Mouse (Mus musculus): ENCODE results near the gene Kri1.
"Not testable (repeated sequence)": the region's sequence is repeated elsewhere in the genome, so short reads cannot be mapped to it uniquely, and the experiment has no call there.

Gene Kri1

DNA sequence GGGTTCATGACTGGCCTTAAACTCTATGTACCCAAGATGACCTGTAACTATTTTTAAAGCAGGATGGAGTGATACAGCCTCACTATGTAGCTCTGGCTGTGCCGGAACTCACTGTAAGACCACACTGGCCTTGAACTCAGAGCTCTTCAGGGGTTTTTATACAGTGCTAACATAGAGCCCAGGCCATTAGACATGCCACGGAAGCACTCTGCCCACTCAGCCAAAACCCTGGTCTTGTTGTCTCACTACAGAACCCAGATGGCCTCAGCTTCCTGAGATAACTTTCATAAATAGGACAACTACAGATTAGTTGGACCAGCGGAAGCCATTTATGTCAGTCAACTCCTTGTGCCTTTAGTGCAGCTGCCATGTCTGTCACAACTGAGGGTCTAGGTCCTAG is 13.4 kb downstream of the Kri1 start:
- DNase-seq (ENCODE audit: low spot score in 2 of 2): no peak

- no peak for DNase-seq (ENCODE audit: low spot score in 2 of 2)
Observed at GRCm38 (mm10) chr9:21273520-21274228, 14.1 kb downstream of the Kri1 start.

DNA sequence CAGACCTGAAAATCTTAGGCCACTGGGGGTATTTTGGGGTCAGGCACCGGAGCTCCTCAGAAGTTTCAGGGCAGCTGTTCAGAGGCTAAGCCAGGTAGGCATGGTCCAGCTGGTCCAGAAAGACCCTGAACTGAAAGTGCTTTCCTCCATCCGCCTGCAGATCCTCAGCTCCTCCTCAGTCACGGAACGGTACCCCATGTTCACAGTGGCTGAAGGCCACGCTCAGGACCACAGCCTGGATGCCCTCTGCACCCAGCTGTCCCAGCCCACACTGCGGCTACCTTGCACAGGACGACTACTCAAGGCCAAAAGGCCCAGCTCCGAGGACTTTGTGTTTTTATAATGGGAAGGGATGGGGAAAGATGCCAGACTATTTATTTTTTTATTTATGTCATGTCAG is 14.7 kb downstream of the Kri1 start:
- no peak for DNase-seq (ENCODE audit: low spot score in 2 of 2)

GRCm38 (mm10) chr9:21272391-21272790 is 15.4 kb downstream of the Kri1 start:
- no peak for DNase-seq (ENCODE audit: low spot score in 2 of 2)

DNA sequence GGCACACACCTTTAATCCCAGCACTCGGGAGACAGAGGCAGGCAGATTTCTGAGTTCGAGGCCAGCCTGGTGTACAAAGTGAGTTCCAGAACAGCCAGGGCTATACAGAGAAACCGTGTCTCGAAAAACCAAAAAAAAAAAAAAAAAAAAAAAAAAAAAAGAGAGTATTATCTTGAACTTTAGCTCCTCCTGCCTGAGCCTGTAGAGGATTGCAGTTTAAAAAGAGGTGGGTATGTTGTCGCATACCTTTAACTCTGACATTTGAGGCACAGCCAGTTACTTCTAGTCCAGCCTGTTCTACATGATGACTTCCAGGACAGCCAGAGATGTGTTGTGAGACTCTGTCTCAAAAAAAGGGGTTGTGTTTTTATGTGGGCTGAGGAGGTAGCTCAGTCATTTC is 18.2 kb downstream of the Kri1 start:
- not testable (repeated sequence) for DNase-seq (ENCODE audit: low spot score in 2 of 2)

DNA sequence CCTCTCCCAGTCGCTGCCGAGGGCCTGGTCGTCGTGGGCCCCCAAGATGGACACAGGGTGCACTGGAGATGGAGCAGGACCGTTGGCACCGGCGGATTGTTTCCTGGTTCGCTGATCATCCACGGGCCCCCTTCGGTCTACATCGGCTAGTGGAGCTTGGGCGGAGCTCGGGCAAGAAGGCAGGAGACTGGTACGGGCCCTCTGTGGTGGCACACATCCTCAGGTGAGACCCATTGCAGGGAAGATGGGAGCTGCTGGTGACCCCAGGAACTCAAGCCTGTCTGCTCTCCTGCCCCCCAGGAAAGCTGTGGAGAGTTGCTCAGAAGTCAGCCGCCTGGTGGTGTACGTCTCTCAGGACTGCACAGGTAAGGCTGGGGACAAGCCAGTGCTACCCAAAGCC is 19.5 kb downstream of the Kri1 start:
- no peak for DNase-seq (ENCODE audit: low spot score in 2 of 2)

DNA sequence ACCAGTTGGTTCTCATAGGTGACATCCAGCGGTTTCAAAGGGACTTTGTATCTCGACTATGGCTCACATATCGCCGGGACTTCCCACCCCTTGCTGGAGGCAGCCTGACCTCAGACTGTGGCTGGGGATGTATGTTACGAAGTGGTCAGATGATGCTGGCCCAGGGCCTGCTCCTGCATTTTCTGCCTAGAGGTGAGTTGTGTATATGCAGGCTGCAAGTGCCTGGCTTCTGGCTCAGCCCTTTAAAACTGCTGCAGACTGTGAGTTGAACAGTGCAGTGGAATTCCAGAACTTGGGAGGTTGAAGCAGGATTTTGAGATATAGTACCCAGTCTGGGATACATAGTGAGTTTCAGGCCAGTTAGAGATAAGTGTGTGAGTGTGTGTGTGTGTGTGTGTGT is 20.9 kb downstream of the Kri1 start:
- no peak for DNase-seq (ENCODE audit: low spot score in 2 of 2)

- DNase-seq (ENCODE audit: low spot score in 2 of 2): no peak
Observed at GRCm38 (mm10) chr9:21265611-21266010, 22.2 kb downstream of the Kri1 start.

DNA sequence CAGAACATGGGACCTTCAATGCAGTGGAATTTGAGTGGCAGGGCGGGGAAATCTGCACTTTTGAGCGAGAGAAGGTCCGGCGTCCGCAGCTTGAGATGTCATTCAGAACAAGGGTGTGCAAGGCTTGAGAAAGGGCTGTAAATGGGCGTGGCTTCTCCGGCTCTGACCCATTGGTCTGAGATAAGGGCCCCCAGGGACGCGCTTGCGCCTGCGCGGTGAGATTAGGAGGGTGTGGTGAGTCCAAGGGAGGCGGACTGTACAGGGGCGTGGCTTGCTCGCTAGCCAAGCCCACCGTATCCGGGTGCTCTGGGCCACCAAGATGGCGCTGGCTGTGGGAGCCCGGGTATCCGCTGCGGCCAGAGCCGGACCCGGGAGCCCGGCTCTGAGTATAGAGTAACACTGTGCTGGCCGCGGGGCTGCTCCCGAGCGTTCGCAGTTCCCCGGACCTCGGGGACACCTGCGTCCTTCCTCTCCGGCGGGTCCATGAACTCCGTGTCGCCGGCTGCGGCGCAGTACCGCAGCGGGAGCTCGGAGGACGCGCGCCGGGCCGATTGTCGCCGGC is 22.7 kb downstream of the Kri1 start, which contains the start of gene Atg4d:
Gene Atg4d, plus strand, starts transcription at position 294 of the 562 bp plus-strand sequence.
- DNase-seq (ENCODE audit: low spot score in 2 of 2): peak; percentile 74 to 92

GRCm38 (mm10) chr9:21264272-21264999 is 23.3 kb downstream of the Kri1 start:
- DNase-seq (ENCODE audit: low spot score in 2 of 2): no peak

DNA sequence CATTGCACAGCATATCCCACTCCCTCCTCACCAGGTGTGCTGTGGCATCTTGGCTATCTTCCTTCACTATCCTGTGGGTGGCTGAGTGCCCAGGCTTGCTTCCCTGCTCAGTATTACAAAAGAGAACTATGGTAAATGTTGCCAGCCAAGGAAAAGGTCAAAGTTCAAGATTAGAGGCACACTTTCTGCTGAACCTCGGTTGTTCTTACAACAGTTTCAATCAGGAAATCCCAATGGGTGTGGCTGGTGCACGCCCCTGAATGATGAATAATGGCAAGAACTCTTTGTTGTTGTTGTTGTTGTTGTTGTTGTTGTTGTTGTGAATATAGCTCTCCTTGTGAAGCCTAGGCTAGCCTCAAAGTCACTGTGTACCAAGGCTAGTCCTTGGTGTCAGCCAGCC is 25.9 kb downstream of the Kri1 start:
- DNase-seq (ENCODE audit: low spot score in 2 of 2): no peak

- no peak for DNase-seq (ENCODE audit: low spot score in 2 of 2)
Observed at GRCm38 (mm10) chr9:21260491-21261040, 27.2 kb downstream of the Kri1 start.

- not testable (repeated sequence) for DNase-seq (ENCODE audit: low spot score in 2 of 2)
Observed at GRCm38 (mm10) chr9:21256349-21256748, 31.4 kb downstream of the Kri1 start.

GRCm38 (mm10) chr9:21254690-21255089 is 33.1 kb downstream of the Kri1 start:
- no peak for DNase-seq (ENCODE audit: low spot score in 2 of 2)

GRCm38 (mm10) chr9:21251116-21251735 is 36.5 kb downstream of the Kri1 start:
- no peak for DNase-seq (ENCODE audit: low spot score in 2 of 2)

DNA sequence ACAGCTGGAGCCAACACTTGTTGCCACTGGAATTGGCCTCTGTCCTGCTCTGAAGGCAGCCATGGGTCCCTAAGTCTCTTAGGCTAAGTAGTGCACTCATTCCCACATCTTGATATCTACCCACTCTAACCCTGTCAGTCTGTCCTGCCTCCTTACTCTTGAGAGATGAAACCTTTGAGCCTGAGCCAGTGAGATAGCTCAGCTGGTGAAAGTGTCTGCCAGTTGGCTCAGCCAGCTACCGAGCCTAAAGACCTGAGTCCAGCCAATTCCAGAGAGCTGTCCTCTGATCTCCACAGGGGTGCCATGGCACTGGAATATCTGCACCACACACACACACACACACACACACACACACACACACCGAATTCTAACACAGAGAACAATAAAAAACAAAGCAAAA is 37.3 kb downstream of the Kri1 start:
- no peak for DNase-seq (ENCODE audit: low spot score in 2 of 2)

DNA sequence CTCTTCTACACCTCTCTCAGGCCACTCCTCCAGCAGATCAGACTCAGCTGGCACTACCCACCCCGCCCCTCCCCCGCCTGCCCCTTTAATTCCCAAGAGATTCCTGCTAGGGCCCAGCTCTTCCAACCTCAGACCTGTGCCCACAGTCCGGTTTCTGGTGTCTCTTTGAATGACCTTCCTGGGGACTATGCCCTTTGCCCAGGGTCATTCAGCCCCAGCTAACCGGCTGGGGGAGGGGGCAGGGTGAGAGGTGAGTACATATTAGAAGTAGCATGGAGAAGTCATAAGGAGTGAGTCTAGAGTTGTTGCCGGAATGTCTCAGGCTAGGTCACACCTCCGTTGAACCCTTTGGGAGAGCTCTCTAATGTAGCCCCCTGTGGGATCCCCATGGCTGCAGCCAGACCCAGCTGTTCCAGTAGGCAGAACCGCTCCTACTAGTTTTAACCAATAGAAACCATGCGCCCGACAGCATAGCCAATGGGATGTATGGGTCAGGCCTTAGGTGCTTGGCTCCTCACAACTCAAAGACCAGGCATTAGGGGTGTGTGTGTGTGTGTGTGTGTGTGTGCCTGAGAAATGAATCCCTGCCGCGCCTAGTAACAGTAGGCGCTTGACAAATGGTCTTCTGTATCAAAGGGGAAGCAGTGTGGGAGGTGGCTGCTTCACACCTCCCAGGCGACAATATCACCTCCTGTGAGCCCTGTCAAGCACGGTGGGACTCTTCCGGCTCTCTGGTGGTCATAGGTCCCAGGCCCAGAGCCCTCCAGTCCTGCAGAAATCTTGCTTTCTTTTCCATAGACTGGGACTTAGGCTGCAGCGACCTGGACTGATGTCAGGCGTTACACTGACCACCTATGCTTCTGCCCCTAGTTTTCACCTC is 37.9 kb downstream of the Kri1 start:
- no peak for DNase-seq (ENCODE audit: low spot score in 2 of 2)

- no peak for DNase-seq (ENCODE audit: low spot score in 2 of 2)
Observed at GRCm38 (mm10) chr9:21248326-21248725, 39.4 kb downstream of the Kri1 start, which contains the start of gene S1pr5. S1pr5 (minus strand) TSS chr9:21248443.

GRCm38 (mm10) chr9:21246342-21246741 is 41.4 kb downstream of the Kri1 start:
- DNase-seq (ENCODE audit: low spot score in 2 of 2): no peak

GRCm38 (mm10) chr9:21245113-21245487 is 42.7 kb downstream of the Kri1 start:
- no peak for DNase-seq (ENCODE audit: low spot score in 2 of 2)

- no peak for DNase-seq (ENCODE audit: low spot score in 2 of 2)
Observed at GRCm38 (mm10) chr9:21244428-21245112, 43.2 kb downstream of the Kri1 start.
